Mouse (Mus musculus): ENCODE data around the gene Tmem240. TPM values are rescaled to one million over a fixed set of nuclear protein-coding genes. Genes with fewer than 3 reads are reported as not detected.
A peak's percentile ranks its signal among the peaks of the same experiment; 100 is the strongest.
"Not testable (repeated sequence)": the region's sequence is repeated elsewhere in the genome, so short reads cannot be mapped to it uniquely, and the experiment has no call there.

Gene Tmem240
- polyA plus RNA-seq, 1 experiment = 1.2 TPM

DNA sequence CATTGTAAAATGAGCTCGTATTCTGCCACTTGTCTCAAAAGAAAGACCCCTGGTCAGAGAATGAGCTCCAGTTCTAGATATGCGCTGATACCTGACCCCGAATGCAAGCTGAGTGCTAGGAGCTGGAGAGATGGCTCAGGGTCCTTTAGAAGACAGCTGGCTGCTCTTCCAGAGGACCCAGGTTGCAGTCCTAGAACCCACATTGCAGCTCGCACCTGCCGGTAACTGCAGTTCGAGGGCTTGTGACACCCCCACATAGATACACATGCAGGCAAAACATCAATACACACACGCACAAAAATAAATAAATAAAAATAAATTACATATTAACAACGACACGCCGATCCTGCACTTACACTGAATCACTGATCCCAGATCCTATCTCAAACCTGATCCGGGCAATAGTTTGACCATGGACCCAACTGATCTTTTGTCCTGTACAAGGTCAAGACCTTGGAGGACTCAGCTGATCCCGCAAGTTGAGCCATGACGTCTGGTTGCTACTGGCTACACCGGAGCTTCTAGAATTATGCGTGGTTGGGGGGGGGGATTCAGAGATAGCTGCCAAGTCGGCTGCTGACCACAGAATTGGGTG is 49.0 kb downstream of the Tmem240 start:
- Histone ChIP-seq H3K27me3 (ENCODE audit: control insufficient read depth, insufficient read depth, insufficient read length) (no peaks in the 10 kb centered on the region), H3K79me2 (ENCODE audit: control insufficient read depth, insufficient read depth) (peaks cover 2% of the 10 kb centered on the region), H3K4me2 (ENCODE audit: low read depth) (peak overlapping the region; percentile 81), H3ac (ENCODE audit: control insufficient read depth, insufficient read length) (peak overlapping the region; percentile 44), H3K4me3 (peak overlapping the region; percentile 46), H3K36me3 (ENCODE audit: control insufficient read depth, insufficient read depth) (no peaks in the 10 kb centered on the region)
- TF ChIP-seq POLR2A (IDR thresholded peaks at IDR 0.05; ENCODE audit: insufficient read length, low read depth) (no peak), MYOD1 (IDR thresholded peaks at IDR 0.05; ENCODE audit: control insufficient read depth in 1 of 3, insufficient read length in 2 of 3, low read depth in 2 of 3) (peak in 2 of 3 experiments; percentile 10 to 22)

DNA sequence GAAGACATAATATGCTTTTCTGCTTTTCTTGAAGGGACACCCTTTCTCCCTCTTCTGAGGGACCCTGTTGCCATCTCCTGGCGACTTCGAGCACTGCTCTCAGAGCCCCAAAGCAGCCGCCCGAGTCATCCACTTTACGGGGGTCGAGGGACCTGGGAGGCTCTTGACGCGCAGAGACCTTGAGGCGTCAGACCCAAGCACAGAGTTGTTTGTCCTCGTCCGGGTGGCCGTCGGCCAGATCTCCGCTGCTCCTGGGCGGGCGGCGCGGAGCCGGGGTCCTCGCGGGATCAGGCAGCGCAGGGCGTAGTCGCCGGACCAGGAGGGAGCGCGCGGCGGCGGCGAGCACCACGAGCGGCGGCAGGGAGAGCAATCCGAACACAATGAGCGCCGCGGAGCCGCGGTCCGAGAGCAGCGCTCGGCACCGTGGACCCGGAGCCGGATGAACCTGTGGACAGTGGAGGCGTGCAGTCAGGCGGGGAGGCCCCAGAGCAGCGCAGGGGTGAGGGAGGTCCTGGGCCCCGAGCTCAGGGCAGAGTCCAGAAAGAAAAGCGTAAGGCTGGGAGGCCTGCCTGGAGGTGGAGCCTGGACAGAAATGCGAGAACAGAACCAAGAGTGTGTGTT is 49.6 kb downstream of the Tmem240 start:
- Histone ChIP-seq H3K4me3 (peak overlapping the region; percentile 46), H3K79me2 (ENCODE audit: control insufficient read depth, insufficient read depth) (peaks cover 2% of the 10 kb centered on the region), H3ac (ENCODE audit: control insufficient read depth, insufficient read length) (peak overlapping the region; percentile 44), H3K36me3 (ENCODE audit: control insufficient read depth, insufficient read depth) (no peaks in the 10 kb centered on the region), H3K27me3 (ENCODE audit: control insufficient read depth, insufficient read depth, insufficient read length) (no peaks in the 10 kb centered on the region), H3K4me2 (ENCODE audit: low read depth) (peak overlapping the region; percentile 81)
- TF ChIP-seq POLR2A (IDR thresholded peaks at IDR 0.05; ENCODE audit: insufficient read length, low read depth) (peak; percentile 64), MYOG (IDR thresholded peaks at IDR 0.05; ENCODE audit: control insufficient read depth in 1 of 3, insufficient read depth in 1 of 3, insufficient read length in 2 of 3, low read depth in 2 of 3) (peak in 1 of 3 experiments; percentile 11), E2F4 (IDR thresholded peaks at IDR 0.05; ENCODE audit: insufficient read depth) (no peak), MYOD1 (IDR thresholded peaks at IDR 0.05; ENCODE audit: control insufficient read depth in 1 of 3, insufficient read length in 2 of 3, low read depth in 2 of 3) (no peak), SRF (IDR thresholded peaks at IDR 0.05; ENCODE audit: control insufficient read depth, insufficient read length, low read depth) (no peak), REST (IDR thresholded peaks at IDR 0.05; ENCODE audit: insufficient read depth, insufficient read length) (no peak), USF1 (IDR thresholded peaks at IDR 0.05; ENCODE audit: low read depth) (no peak), TCF3 (IDR thresholded peaks at IDR 0.05; ENCODE audit: insufficient read length, low read depth) (no peak), MAX (IDR thresholded peaks at IDR 0.05; ENCODE audit: low read depth) (no peak), TCF12 (IDR thresholded peaks at IDR 0.05; ENCODE audit: insufficient read depth, poor library complexity, severe bottlenecking) (no peak), POLR2AphosphoS2 (IDR thresholded peaks at IDR 0.05; ENCODE audit: insufficient read length, low read depth) (peak; percentile 65), CEBPB (IDR thresholded peaks at IDR 0.05; ENCODE audit: insufficient read depth, poor library complexity, severe bottlenecking) (no peak)

DNA sequence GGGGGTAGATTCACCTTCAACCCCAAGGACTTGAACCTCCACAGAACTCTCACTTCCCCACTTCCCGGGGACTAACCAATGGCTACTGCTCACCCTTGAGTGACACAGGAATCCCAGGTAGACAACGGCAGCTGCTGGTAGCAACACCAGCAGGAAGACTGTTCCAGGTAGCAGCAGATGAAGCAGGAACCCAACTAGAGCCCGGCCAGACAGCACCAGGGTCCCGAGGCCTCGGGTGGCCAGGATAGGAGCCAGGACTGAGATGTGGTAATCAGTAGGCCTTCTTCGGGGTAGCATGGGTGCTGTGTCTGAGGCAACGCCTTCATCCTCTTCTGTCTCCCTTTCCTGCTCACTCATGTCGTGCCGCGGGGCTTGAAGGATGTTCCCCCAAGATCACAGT is 50.6 kb downstream of the Tmem240 start:
- H3K27me3 ChIP-seq (ENCODE audit: control insufficient read depth, insufficient read depth, insufficient read length) = no peaks in the 10 kb centered on the region
- H3K4me2 ChIP-seq (ENCODE audit: low read depth) = peak overlapping the region; percentile 45
- TF ChIP-seq MYOD1 (IDR thresholded peaks at IDR 0.05; ENCODE audit: control insufficient read depth in 1 of 3, insufficient read length in 2 of 3, low read depth in 2 of 3) (no peak), REST (IDR thresholded peaks at IDR 0.05; ENCODE audit: insufficient read depth, insufficient read length) (no peak), E2F4 (IDR thresholded peaks at IDR 0.05; ENCODE audit: insufficient read depth) (no peak), POLR2AphosphoS2 (IDR thresholded peaks at IDR 0.05; ENCODE audit: insufficient read length, low read depth) (no peak), MAX (IDR thresholded peaks at IDR 0.05; ENCODE audit: low read depth) (no peak), TCF3 (IDR thresholded peaks at IDR 0.05; ENCODE audit: insufficient read length, low read depth) (no peak), SRF (IDR thresholded peaks at IDR 0.05; ENCODE audit: control insufficient read depth, insufficient read length, low read depth) (no peak), TCF12 (IDR thresholded peaks at IDR 0.05; ENCODE audit: insufficient read depth, poor library complexity, severe bottlenecking) (no peak), USF1 (IDR thresholded peaks at IDR 0.05; ENCODE audit: low read depth) (no peak), POLR2A (IDR thresholded peaks at IDR 0.05; ENCODE audit: insufficient read length, low read depth) (no peak), MYOG (IDR thresholded peaks at IDR 0.05; ENCODE audit: control insufficient read depth in 1 of 3, insufficient read depth in 1 of 3, insufficient read length in 2 of 3, low read depth in 2 of 3) (no peak), CEBPB (IDR thresholded peaks at IDR 0.05; ENCODE audit: insufficient read depth, poor library complexity, severe bottlenecking) (no peak)
- peaks cover 2% of the 10 kb centered on the region for H3K79me2 ChIP-seq (ENCODE audit: control insufficient read depth, insufficient read depth)
- H3K4me3 ChIP-seq = peak overlapping the region; percentile 46
- H3K36me3 ChIP-seq (ENCODE audit: control insufficient read depth, insufficient read depth) = no peaks in the 10 kb centered on the region
- no peak overlapping the region for H3ac ChIP-seq (ENCODE audit: control insufficient read depth, insufficient read length)

GRCm38 (mm10) chr4:155785819-155786218 is 51.2 kb downstream of the Tmem240 start, which contains the start of gene Tmem88b:
Tmem88b (minus strand) TSS chr4:155785874.
- Histone ChIP-seq H3K4me2 (ENCODE audit: low read depth) (peak within 1 kb of the TSS; percentile 81), H3ac (ENCODE audit: control insufficient read depth, insufficient read length) (peak within 1 kb of the TSS; percentile 44), H3K36me3 (ENCODE audit: control insufficient read depth, insufficient read depth) (no peaks in the 10 kb centered on the region), H3K79me2 (ENCODE audit: control insufficient read depth, insufficient read depth) (peaks cover 2% of the 10 kb centered on the region), H3K27me3 (ENCODE audit: control insufficient read depth, insufficient read depth, insufficient read length) (peaks cover 3% of the 10 kb centered on the region), H3K4me3 (peak within 1 kb of the TSS; percentile 46)
- no peak for TF ChIP-seq CEBPB (IDR thresholded peaks at IDR 0.05; ENCODE audit: insufficient read depth, poor library complexity, severe bottlenecking)
- no peak for TF ChIP-seq SRF (IDR thresholded peaks at IDR 0.05; ENCODE audit: control insufficient read depth, insufficient read length, low read depth)
- no peak for TF ChIP-seq TCF12 (IDR thresholded peaks at IDR 0.05; ENCODE audit: insufficient read depth, poor library complexity, severe bottlenecking)
- no peak for TF ChIP-seq USF1 (IDR thresholded peaks at IDR 0.05; ENCODE audit: low read depth)

DNA sequence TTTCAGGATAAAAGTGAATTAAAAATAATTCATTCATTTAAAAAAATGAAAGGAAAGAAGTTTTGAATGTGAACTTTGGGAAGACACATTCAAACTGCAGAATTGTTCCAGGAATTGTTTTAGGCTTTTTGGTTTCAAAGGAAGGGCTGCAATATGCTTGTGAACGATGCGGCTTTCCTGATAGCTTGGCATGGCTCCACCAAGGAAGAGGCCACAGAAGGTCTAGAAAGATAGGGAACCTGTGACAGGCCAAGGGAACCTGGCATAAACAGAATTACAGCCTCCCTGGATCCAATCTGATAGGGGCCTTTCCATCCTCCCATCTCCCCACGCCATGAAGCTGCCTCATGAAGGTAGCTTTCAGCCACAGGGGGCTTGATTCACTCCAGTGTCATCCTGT is 53.7 kb downstream of the Tmem240 start:
- no peaks in the 10 kb centered on the region for H3K79me2 ChIP-seq (ENCODE audit: control insufficient read depth, insufficient read depth)
- H3K4me3 ChIP-seq = no peak overlapping the region
- H3K36me3 ChIP-seq (ENCODE audit: control insufficient read depth, insufficient read depth) = no peaks in the 10 kb centered on the region
- peaks cover 15% of the 10 kb centered on the region for H3K27me3 ChIP-seq (ENCODE audit: control insufficient read depth, insufficient read depth, insufficient read length)
- no peak overlapping the region for H3ac ChIP-seq (ENCODE audit: control insufficient read depth, insufficient read length)
- no peak overlapping the region for H3K4me2 ChIP-seq (ENCODE audit: low read depth)
- TF ChIP-seq MYOD1 (IDR thresholded peaks at IDR 0.05; ENCODE audit: control insufficient read depth in 1 of 3, insufficient read length in 2 of 3, low read depth in 2 of 3) (no peak), MYOG (IDR thresholded peaks at IDR 0.05; ENCODE audit: control insufficient read depth in 1 of 3, insufficient read depth in 1 of 3, insufficient read length in 2 of 3, low read depth in 2 of 3) (no peak)

DNA sequence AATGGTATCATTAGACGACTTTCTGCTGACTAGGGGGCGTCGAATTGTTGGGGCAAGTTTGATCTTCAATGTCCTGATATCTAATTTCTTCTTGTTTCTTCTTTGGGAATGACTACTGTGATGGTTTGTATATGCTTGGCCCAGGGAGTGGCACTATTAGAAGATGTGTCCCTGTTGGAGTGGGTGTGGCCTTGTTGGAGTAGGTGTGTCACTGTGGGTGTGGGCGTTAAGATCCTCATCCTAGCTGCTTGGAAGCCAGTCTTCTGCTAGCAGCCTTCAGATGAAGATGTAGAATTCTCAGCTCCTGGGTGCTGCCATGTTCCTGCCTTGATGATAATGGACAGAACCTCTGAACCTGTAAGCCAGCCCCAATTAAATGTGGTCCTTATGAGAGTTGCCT is 54.2 kb downstream of the Tmem240 start:
- H3K4me2 ChIP-seq (ENCODE audit: low read depth); H3K79me2 ChIP-seq (ENCODE audit: control insufficient read depth, insufficient read depth); H3K36me3 ChIP-seq (ENCODE audit: control insufficient read depth, insufficient read depth); H3ac ChIP-seq (ENCODE audit: control insufficient read depth, insufficient read length); H3K4me3 ChIP-seq: not testable (repeated sequence)
- H3K27me3 ChIP-seq (ENCODE audit: control insufficient read depth, insufficient read depth, insufficient read length) = peaks cover 15% of the 10 kb centered on the region
